Mouse (Mus musculus): Measurements from ENCODE around the gene Cyp4f15. TPM values are rescaled to one million over a fixed set of nuclear protein-coding genes. Genes with fewer than 3 reads are reported as not detected.

Cyp4f15 gene
- polyA plus RNA-seq (2016; fragmentation: Nextera tagmentation; extraction: Ambion mirVana): 2.4 and 2.5 TPM in 2 replicates

DNA sequence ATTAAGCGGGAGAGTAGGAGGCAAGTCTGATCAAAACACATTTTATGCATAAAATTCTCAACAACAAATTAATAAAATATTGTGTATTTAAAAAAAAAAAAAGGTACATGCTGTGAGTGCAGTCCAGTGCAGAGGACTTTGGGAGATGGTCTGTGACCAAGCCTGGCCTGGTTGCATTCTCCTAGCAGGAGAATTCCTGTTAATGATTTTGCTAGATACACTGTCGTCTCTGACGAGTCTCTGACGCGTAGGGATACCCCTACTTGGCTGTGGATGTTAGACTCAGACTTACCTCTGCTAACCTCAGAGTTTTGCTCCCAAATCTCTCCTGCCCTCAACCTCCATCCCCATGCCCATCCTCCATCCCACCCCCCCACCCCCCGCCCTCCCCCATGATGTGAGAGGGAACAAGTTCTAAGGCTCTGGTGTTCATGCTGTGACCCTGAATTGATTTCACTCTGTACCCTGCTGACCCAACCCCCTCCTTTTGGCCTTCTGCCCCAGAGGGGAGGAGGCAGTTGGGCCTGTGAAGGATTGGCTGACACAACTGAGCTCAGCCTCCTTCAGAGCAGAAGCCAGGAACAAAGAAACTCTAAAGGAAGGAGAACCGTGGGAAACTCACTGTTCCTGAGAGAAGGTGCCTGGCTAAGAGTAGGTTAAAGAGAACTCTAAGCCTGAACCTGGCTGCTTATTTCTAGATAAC, at the start of gene Cyp4f15:
Cyp4f15 (plus strand) TSS at position 580 of the 703 bp plus-strand sequence.
- peak; percentile 34 for DNase-seq (ENCODE audit: extremely low spot score, low spot score)

DNA sequence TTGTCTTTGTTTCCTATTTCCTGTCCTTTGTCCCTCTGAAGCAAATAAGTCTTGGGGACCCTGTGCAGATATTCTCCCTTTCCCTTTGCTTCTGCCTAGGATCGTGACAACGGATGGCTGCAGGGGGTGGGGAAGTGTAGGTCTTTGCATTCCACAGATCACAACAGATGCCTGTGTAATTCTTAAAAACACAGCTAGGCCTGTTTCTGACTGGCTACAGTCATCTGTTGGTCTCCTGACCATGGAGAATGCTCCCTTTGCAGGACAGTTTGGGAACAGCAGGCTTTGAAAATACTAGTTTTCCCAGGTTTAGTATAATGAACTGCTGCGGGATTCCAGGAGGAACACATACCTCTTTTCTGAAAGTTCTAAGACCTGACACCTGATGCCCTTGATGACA, 49.1 kb upstream of the Cyp4f15 start:
- Histone ChIP-seq H3K27me3 (ENCODE audit: poor library complexity, severe bottlenecking) (no peaks in the 10 kb centered on the region), H3K9me3 (no peaks in the 10 kb centered on the region), H3K4me3 (no peak overlapping the region), H3K36me3 (replicated peaks) (no peaks in the 10 kb centered on the region), H3K4me1 (peaks cover 9% of the 10 kb centered on the region), H3K27ac (no peak overlapping the region)
- 58% methylated on average over 3 of the region's 3 CpGs for WGBS
- DNase-seq (ENCODE audit: extremely low spot score, low spot score): no peak

More for the DNA sequence above, at the start of gene Cyp4f15:
- WGBS: 21% methylated on average over 7 of the region's 7 CpGs
- Histone ChIP-seq H3K9me3 (no peaks in the 10 kb centered on the region), H3K27me3 (ENCODE audit: poor library complexity, severe bottlenecking) (no peaks in the 10 kb centered on the region), H3K27ac (peak within 1 kb of the TSS; percentile 79), H3K4me3 (peak within 1 kb of the TSS; percentile 23), H3K36me3 (replicated peaks) (no peaks in the 10 kb centered on the region), H3K4me1 (peaks cover 24% of the 10 kb centered on the region)

DNA sequence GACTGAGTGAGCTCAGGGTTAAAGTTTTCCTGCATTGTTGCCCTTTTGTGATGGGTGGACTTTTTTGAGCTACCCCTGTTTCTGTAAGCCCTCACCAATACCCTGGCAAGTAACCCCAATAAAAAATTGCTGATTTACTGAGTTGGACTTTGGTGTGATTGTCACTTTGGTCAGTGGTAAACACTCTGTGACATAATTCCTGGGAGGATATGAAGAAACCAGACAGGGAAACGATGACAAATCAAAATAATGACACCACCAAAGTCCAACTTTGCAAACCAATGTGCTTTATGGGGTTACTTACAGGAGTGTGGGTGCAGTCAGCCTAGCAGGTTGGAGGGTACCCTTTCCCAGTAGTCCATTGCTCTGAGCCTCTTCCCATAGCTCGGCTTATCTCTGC, 48.3 kb upstream of the Cyp4f15 start:
- WGBS: 84% methylated on average over 2 of the region's 2 CpGs
- H3K27ac ChIP-seq: no peak overlapping the region

DNA sequence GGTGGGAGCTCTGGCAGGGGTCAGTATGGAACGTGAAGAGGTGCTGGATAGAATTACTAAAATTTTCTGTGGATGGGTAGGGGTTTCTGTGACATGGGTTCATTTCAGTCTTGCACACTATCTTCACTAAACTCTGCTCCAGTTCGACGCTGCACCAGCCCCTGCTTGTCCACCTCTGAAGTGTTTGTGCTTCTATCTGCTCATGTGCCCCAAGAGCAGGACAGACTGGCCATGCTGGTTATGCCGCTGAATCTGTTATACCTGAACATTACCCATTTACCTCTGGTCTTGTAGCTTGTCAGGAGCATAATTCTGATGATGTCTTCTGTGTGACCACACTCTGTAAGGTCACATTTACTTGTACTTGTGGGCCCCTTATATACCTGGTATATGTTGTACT, 38.8 kb upstream of the Cyp4f15 start:
- H3K4me3 ChIP-seq: no peak overlapping the region
- DNase-seq (ENCODE audit: extremely low spot score, low spot score): no peak
- no peaks in the 10 kb centered on the region for H3K27me3 ChIP-seq (ENCODE audit: poor library complexity, severe bottlenecking)
- H3K36me3 ChIP-seq (replicated peaks): no peaks in the 10 kb centered on the region
- no peaks in the 10 kb centered on the region for H3K9me3 ChIP-seq
- WGBS: 90% methylated on average over 4 of the region's 4 CpGs
- H3K27ac ChIP-seq: no peak overlapping the region
- no peaks in the 10 kb centered on the region for H3K4me1 ChIP-seq

More for the DNA sequence above, 48.3 kb upstream of the Cyp4f15 start:
- no peaks in the 10 kb centered on the region for H3K27me3 ChIP-seq (ENCODE audit: poor library complexity, severe bottlenecking)
- no peaks in the 10 kb centered on the region for H3K36me3 ChIP-seq (replicated peaks)
- no peak for DNase-seq (ENCODE audit: extremely low spot score, low spot score)
- no peak overlapping the region for H3K4me3 ChIP-seq
- peaks cover 9% of the 10 kb centered on the region for H3K4me1 ChIP-seq
- H3K9me3 ChIP-seq: no peaks in the 10 kb centered on the region

DNA sequence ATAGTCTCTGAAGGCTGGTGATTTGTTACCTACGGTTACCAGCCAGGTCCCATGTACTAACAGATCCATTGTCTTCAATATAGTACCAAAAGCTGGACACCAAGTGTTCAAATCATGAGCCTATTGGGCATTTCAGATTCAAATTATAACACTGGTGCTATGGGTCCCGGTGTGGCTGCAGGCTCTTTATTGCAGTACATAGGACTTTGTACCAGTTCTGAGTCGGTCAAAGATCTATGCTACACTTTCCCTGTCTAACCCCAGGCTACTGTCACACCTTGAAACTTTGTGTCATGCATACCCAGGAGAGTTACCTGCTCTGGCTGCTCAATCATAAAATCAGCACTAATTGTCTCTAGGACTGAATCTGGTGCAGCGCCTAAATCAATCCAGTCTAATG, 31.6 kb upstream of the Cyp4f15 start:
- 89% methylated on average over 4 of the region's 4 CpGs for WGBS
- DNase-seq (ENCODE audit: extremely low spot score, low spot score): no peak
- Histone ChIP-seq H3K36me3 (replicated peaks) (no peaks in the 10 kb centered on the region), H3K4me1 (no peaks in the 10 kb centered on the region), H3K4me3 (no peak overlapping the region), H3K27ac (no peak overlapping the region), H3K9me3 (no peaks in the 10 kb centered on the region), H3K27me3 (ENCODE audit: poor library complexity, severe bottlenecking) (no peaks in the 10 kb centered on the region)

DNA sequence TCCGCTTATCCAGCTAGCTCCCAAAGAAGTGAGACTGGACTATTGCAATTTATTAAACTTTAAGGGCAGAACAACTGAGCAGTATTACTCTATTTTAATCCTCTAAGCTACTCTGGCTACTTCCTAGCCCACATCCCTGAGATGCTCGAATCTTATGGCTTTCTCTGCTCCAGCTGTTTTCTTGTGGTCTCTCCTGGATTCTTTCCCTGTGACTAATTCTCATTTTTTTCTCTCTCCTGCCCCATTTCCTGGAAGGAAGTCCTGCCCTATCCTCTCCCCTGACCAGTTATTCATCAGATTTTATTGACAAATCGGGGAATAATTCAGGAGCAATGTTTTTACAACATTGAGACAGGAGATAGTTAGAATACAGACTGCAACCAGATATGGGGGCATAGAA, 28.4 kb upstream of the Cyp4f15 start:
- Histone ChIP-seq H3K9me3 (no peaks in the 10 kb centered on the region), H3K4me1 (no peaks in the 10 kb centered on the region), H3K36me3 (replicated peaks) (no peaks in the 10 kb centered on the region), H3K27me3 (ENCODE audit: poor library complexity, severe bottlenecking) (no peaks in the 10 kb centered on the region), H3K27ac (no peak overlapping the region), H3K4me3 (no peak overlapping the region)
- 83% methylated on average over 3 of the region's 3 CpGs for WGBS
- no peak for DNase-seq (ENCODE audit: extremely low spot score, low spot score)

DNA sequence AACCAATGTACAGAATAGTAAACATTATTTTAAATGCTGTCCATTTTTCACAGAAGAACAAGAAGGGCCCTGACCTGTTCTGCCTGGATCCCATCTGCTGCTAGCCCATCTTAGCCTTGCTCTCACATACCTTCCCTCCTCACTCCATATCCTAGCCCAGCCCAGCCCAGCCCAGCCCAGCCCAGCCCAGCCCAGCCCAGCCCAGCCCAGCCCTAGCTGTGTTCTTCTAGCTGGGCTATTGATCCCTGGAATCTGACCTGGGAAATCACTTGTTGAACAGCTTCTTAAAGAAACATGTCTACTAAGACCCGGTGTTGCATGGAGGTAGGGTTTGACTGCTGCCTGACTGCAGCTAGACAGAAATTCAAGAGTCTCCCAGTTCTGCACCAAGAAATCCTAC, 27.2 kb upstream of the Cyp4f15 start:
- Histone ChIP-seq H3K9me3 (no peaks in the 10 kb centered on the region), H3K27ac (no peak overlapping the region), H3K4me3 (no peak overlapping the region), H3K4me1 (no peaks in the 10 kb centered on the region), H3K27me3 (ENCODE audit: poor library complexity, severe bottlenecking) (no peaks in the 10 kb centered on the region), H3K36me3 (replicated peaks) (no peaks in the 10 kb centered on the region)
- whole genome bisulfite sequencing: 65% methylated on average over 1 of the region's 1 CpGs
- no peak for DNase-seq (ENCODE audit: extremely low spot score, low spot score)

DNA sequence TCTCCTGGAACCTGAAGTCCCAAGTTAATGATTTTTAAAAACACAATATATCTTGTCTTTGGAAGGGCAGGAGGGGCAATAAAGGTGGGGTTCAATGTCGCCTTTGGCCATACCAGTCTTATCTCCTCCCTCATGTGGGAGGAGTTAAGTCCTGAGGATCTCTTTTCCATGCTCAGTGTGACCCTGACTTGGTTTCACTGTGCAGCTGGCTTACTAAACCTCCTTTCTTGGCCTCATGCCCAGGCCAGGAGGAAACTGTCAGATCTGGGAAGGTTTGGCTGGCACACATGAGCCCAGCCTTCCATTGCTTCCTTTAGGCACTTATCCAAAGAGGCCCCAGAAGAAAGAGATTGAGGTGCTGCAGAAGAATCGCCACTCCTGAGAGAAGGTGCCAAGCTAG, 26.7 kb upstream of the Cyp4f15 start, which contains the start of gene Cyp4f40:
Cyp4f40 (plus strand) TSS at position 189 of the 400 bp plus-strand sequence.
- Histone ChIP-seq H3K4me3 (no peak within 1 kb of the TSS), H3K9me3 (no peaks in the 10 kb centered on the region), H3K27ac (no peak within 1 kb of the TSS), H3K4me1 (no peaks in the 10 kb centered on the region), H3K36me3 (replicated peaks) (no peaks in the 10 kb centered on the region), H3K27me3 (ENCODE audit: poor library complexity, severe bottlenecking) (no peaks in the 10 kb centered on the region)
- 77% methylated on average over 2 of the region's 2 CpGs for WGBS
- no peak for DNase-seq (ENCODE audit: extremely low spot score, low spot score)

DNA sequence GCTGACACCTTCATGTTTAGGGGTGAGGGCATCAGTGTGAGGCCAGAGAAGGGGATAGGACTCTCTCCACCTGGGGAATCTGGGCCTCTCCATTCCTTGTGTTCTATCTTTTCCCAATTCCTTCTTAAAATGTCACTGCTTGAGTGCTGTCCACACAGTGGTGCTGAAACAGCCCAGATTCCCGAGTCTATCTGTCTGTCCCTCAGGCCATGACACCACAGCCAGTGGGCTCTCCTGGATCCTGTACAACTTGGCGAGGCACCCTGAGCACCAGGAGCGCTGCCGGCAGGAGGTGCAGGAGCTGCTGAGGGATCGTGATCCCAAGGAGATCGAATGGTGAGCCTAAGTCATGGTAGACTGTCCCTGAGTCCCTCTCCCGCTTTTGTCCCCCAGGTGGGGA, 11.5 kb upstream of the Cyp4f15 start:
- no peaks in the 10 kb centered on the region for H3K9me3 ChIP-seq
- H3K4me3 ChIP-seq: no peak overlapping the region
- H3K27ac ChIP-seq: no peak overlapping the region
- no peaks in the 10 kb centered on the region for H3K36me3 ChIP-seq (replicated peaks)
- no peak for DNase-seq (ENCODE audit: extremely low spot score, low spot score)
- peaks cover 5% of the 10 kb centered on the region; the same call in 1 of the 2 replicates for H3K4me1 ChIP-seq
- 75% methylated on average over 7 of the region's 7 CpGs for WGBS
- no peaks in the 10 kb centered on the region for H3K27me3 ChIP-seq (ENCODE audit: poor library complexity, severe bottlenecking)

DNA sequence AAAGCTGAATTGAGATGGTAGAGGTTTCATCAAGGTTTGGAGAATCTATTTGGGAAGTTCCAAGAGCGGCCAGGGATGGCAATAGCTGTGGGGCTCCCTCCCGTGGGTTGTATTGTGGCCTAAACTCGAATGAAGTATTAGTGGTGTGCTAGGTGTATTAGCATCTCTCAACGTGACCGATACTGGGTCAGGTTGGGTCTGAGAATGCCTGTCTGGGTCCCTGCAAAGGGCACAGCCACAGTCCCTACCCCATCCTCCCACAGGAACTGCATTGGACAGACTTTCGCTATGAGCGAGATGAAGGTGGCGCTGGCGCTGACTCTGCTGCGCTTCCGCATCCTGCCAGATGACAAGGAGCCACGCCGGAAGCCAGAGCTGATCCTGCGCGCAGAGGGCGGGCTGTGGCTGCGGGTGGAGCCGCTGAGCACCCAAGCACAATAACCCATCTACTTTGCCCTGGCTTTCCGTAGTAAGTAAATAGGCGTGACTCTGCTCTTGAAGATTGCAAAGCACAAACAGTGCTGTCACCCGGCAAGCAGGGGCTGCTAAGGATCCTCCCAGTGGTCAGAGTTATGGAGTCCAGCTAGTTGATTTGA, 9.3 kb upstream of the Cyp4f15 start:
- Histone ChIP-seq H3K4me1 (peaks cover 5% of the 10 kb centered on the region; the same call in 1 of the 2 replicates), H3K27me3 (ENCODE audit: poor library complexity, severe bottlenecking) (no peaks in the 10 kb centered on the region), H3K27ac (no peak overlapping the region), H3K9me3 (no peaks in the 10 kb centered on the region), H3K4me3 (peak overlapping the region; percentile 2; the same call in 1 of the 2 replicates), H3K36me3 (replicated peaks) (no peaks in the 10 kb centered on the region)
- peak; percentile 19 for DNase-seq (ENCODE audit: extremely low spot score, low spot score)
- 46% methylated on average over 21 of the region's 21 CpGs for WGBS

DNA sequence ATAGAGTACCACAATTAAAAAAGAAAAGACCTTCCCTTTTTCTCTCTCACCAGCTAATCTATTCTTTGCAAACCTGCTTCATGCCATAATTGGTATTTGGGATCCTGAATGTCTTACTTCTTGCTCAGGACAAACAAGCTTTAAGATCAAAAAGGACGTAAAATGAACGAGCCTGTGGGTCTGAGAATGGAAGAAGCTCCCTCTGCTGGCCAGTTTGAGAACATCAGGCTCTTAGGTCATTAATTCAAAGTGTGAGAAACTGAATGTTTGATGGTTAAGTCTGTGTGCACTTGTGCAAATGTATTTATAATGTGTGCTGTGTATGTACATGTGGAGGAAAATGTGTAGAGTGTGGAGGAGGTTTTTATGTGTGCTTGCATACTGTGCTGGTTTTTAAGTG, 5.0 kb upstream of the Cyp4f15 start:
- no peaks in the 10 kb centered on the region for H3K27me3 ChIP-seq (ENCODE audit: poor library complexity, severe bottlenecking)
- DNase-seq (ENCODE audit: extremely low spot score, low spot score): peak; percentile 33
- 45% methylated on average over 2 of the region's 2 CpGs for WGBS

DNA sequence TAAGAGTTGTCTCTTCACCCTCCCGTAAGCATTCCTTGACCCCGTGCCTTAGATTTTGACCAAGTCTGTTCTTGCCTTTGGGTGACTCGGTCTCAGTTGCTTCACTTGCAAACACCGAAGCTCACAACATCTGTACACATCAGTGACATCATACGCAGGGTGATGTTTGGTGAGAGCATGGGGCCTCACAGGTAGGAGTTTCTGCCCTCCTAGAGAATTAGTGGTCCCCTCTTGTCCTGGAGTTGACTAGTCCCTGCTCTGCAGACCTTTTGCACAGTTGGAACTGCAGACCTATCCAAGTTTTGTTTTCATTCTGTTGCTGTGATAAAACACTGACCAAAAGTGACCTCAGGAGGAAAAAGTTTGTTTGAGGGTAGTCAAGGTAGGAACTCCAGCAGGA, 1.3 kb downstream of the Cyp4f15 start:
- 96% methylated on average over 5 of the region's 5 CpGs for whole genome bisulfite sequencing
- peaks cover 24% of the 10 kb centered on the region for H3K4me1 ChIP-seq
- H3K9me3 ChIP-seq: no peaks in the 10 kb centered on the region
- no peaks in the 10 kb centered on the region for H3K27me3 ChIP-seq (ENCODE audit: poor library complexity, severe bottlenecking)
- no peaks in the 10 kb centered on the region for H3K36me3 ChIP-seq (replicated peaks)
- H3K27ac ChIP-seq: no peak overlapping the region
- DNase-seq (ENCODE audit: extremely low spot score, low spot score): no peak
- H3K4me3 ChIP-seq: no peak overlapping the region

More for the DNA sequence above, 5.0 kb upstream of the Cyp4f15 start:
- H3K4me1 ChIP-seq: peaks cover 18% of the 10 kb centered on the region
- no peaks in the 10 kb centered on the region for H3K36me3 ChIP-seq (replicated peaks)
- no peaks in the 10 kb centered on the region for H3K9me3 ChIP-seq
- no peak overlapping the region for H3K27ac ChIP-seq
- no peak overlapping the region for H3K4me3 ChIP-seq

DNA sequence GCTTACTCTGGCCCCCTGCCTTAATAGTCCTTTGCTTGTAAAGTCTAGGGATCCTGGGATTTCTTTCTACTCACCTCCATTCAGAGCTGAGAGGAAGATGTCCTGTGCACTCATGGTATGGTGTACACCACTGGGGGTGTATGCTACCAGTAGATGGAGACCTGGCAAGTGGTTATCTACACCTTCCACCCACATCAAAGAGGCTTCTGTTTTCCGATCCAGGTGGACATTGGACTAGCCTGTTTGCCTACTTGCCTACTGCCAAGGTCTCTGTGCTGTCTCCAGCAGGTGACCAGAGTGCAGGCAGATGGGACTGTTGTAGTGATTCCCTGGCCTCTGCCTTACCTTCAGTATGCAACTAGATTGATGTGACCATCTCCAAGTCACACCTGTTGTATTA, 5.5 kb downstream of the Cyp4f15 start:
- no peaks in the 10 kb centered on the region for H3K27me3 ChIP-seq (ENCODE audit: poor library complexity, severe bottlenecking)

More for the DNA sequence above, 5.5 kb downstream of the Cyp4f15 start:
- WGBS: 88% methylated on average over 1 of the region's 1 CpGs
- Histone ChIP-seq H3K4me1 (peaks cover 5% of the 10 kb centered on the region), H3K36me3 (replicated peaks) (no peaks in the 10 kb centered on the region; the same call in 1 of the 2 replicates), H3K9me3 (no peaks in the 10 kb centered on the region), H3K4me3 (no peak overlapping the region), H3K27ac (no peak overlapping the region)
- DNase-seq (ENCODE audit: extremely low spot score, low spot score): no peak
